Mouse (Mus musculus): ENCODE measurements around the gene Grm4.

DNA sequence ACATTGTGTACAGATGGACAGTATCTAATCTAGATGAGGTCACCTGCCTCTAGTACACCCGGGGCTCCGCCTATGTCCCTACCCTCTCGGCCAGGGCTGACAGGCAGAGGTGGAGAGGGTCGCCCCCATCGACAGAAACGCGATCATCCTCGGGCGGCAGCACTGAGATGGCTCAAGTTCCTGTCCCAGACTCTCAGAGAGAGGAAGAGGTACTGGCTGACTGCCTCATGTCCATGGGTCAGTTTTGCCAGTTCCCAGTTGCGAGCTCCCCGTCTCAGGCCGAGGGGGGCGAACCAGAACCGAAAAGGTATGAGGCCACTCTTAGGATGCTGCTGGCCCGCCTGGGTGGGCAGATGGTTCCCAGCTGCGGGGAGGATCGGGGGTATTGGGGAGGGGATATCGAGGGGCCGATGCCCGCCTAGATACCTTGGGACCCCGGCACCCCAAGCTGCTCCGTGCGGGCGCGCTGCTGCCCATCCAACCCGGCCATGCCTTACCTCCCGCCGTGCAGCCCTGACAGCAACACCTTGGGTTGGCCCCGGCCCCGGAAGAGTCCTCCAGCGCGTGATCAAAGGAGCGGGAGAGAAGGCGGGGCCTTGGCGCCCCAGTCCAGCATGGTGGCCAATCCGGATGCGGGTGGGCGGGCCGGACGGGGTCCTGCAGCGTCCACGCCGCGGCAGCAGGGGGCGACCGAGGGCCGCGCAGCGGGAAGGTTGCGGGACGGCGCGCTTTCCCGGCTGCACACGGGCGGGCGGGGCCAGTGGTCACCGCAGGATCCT, 44.1 kb upstream of the Grm4 start, which contains the start of gene AI413582:
- TF ChIP-seq CTCF (IDR thresholded peaks at IDR 0.05; ENCODE audit: insufficient read depth, low read length) (peak; percentile 50; the same call in 1 of the 2 replicates), POLR2A (IDR thresholded peaks at IDR 0.05; ENCODE audit: borderline replicate concordance, extremely low read depth, low read depth, low read length) (no peak; the same call in 1 of the 2 replicates)

Measured in lung, adult 2 months (tissue).